Mouse (Mus musculus) monocyte, adult 2 months (primary cell): Measurements from ENCODE around the gene Gna15.

Source experiments
- DNase-seq, 2 experiments: peaks; one replicate each; pipeline ENCODE4 v3.0.0; 2022; ENCODE audit warnings: low spot score in 2 of 2, low read depth in 1 of 2

Gene Gna15

DNA sequence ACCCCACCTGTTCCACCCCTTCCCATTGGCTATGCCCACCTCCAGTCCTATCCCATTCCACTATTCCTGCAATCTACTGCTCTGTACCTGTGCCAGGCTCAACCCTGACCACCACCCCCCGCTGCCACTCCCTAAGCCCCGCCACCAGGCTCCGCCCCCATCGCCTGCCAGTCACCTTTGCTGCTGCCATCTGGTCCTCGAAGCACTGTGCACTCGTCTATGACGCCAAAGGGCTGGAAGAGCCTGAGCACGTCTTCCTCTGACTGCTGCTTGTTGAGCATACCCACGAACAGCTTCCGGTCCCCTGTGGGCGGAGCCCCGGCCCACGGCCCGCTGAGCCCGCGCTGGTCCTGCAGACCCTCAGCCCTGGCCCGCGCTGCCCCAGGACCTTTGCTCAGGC, 53.6 kb downstream of the Gna15 start:
- no peak for DNase-seq

GRCm38 (mm10) chr10:81469253-81469652, 54.8 kb downstream of the Gna15 start:
- DNase-seq: no peak

- no peak for DNase-seq
Observed at GRCm38 (mm10) chr10:81467670-81468235, 56.3 kb downstream of the Gna15 start.

DNA sequence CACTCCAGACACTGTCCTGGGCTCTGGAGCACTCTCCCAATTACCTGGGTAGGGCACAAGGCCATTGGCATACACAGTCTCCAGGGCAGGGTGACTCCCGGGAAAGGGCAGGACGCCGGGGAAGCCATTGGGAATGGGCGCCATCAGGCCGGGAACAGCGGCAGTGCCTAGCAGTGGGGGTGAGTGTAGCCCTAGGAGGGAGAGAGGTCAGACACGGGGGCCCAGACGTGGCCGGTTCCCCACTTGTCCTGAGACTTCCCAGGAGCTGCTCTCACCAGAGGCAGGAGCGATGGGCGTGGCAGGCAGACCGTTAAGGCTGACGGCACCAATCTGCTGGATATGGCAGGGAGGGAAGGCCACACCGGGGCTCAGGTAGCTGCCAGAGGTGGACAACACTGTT, 57.1 kb downstream of the Gna15 start:
- no peak for DNase-seq

DNA sequence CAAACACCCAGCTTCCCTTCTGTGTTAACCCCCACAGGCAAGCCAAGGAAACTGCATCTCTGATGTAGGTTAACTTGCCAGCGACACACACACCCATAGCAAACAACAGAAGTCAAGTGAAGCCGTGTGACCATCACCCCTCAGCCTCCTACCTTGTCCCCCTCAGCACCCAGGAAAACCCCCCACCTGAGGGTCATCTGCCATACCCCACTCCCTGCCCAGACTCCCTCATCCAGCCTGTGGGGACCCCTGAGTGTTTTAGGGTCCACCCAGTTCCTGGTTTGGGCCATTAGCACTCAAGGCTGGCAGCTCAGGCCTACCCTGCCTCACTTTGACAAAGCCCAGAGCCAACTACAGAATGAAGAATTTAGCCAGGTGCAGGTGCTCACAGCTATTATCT, 58.0 kb downstream of the Gna15 start:
- DNase-seq: no peak

- DNase-seq: no peak
Observed at GRCm38 (mm10) chr10:81465265-81465645, 58.8 kb downstream of the Gna15 start.

- no peak for DNase-seq
Observed at GRCm38 (mm10) chr10:81464405-81465264, 59.4 kb downstream of the Gna15 start.

DNA sequence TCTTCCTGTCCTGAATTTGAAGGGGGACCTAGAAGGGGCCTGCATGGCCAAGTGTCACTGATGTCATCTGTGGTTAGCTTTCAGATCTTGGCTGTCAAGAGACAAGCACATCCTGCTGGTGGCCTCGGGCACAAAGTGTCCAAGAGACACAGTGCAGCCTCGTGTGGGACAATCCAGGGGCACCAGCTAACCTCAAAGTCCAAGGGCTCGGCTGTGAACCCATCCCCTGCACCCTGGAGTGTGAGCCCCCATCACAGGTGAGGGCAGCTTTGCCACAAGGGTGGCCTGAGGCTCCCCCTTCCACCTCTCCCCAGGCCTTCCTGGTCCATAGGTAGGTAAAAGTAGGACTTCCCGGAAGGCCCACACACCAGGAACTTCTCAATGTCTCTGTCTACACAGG, 60.5 kb downstream of the Gna15 start:
- no peak for DNase-seq

GRCm38 (mm10) chr10:81462917-81463316, 61.1 kb downstream of the Gna15 start:
- DNase-seq: no peak

DNA sequence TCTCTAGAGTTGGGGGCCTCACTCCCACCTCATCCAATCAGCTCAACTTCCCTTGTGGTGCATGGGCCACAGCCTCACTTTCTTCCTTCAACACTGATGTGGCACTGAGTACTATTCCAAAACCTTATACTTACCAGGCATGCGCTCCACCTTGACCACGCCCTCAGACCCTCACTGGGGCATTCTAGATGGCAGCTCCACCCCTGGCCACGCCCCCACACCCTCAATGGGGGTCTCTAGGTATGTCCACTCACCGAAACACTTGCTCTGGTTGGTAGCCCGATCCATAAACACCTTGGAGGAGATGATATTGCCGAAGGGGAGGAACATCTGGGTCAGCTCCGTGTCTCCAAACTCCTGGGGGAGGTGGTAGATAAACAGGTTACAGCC, 61.6 kb downstream of the Gna15 start:
- DNase-seq: no peak

- DNase-seq: no peak
Observed at GRCm38 (mm10) chr10:81461673-81462414, 62.2 kb downstream of the Gna15 start.

- DNase-seq: no peak
Observed at GRCm38 (mm10) chr10:81460951-81461350, 63.1 kb downstream of the Gna15 start.

GRCm38 (mm10) chr10:81460471-81460870, 63.6 kb downstream of the Gna15 start:
- DNase-seq: no peak

DNA sequence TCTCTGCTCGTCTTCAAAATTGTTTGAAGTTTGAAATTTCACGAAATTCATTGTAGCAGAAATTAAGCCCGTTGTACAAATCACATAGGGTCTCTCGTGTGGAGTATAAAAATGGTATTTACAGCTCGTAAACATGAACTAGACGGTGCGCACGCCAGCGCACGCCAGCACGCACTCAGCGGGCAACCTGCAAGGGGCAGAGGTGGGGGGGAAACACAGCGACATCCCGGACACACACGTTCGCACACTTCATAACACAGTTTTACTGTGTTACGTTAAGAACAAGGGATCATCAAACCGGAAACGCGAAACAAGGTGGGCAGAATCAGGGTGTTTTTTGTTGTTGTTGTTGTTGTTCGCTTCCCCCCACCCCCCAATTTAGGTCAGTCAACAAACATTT, 64.6 kb downstream of the Gna15 start:
- DNase-seq: no peak

- no peak for DNase-seq
Observed at GRCm38 (mm10) chr10:81458267-81458666, 65.8 kb downstream of the Gna15 start.

- DNase-seq: no peak
Observed at GRCm38 (mm10) chr10:81457624-81458023, 66.4 kb downstream of the Gna15 start.

DNA sequence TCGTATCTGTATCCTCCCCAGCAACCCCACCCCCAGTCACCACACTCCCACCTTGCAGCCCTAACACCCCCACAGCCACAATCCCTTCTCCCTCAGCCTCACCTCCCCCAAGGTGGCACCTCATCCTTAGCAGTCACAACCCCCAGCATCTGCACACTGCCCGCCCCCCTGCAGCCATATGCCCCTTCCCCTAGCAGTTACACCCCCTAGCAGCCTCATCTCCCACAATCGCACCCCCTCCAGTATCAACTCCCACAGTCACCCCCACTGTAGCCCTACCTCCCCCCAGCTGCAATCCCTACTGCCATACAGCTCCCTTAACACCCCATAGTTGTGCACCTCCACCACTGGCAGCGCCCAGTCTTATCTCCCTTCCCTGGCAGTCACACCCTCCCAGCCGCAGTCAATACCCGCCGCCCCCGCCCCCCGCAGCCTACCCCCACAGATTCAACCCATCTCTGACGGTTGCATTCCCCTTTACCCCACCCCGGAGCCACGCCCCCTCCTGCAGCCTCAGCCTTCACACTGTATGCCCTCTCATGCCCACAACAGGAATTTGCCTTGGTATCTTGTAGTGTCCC, 67.0 kb downstream of the Gna15 start:
- no peak for DNase-seq

DNA sequence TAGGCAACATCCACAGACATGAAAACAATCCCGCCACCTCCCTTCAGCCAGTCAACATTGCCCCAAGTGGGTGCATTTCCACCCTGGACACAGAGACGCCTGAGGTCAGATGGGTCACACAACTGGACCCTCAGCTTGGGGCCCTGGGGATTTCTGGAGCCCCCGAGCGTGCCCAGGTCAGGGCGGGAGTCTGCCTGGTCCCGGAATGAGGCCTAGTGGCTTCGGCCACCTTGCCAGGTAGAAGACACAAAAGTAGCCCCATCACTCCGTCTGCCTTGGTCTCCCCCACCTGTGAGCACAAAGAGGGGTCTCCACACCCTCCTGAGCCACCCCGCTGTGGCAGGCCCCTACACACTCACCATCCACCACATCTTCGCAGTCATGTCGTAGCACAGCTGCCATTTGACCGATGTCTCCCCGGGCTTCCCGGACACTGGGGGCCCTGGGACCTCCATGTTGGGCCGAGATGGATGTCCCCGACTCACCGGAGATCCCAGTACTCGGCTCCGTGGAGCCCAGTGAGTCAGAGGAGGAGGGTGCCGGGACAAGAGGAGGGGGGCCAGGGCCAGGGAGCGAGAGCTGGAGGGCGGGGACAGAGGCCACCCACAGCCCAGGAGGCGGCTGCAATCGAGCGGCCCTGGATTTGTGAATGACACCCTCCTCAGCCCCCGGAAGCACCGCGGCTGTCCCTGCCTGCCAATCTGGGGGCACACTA, 68.7 kb downstream of the Gna15 start, which contains the start of gene Nfic:
Gene Nfic, minus strand, starts transcription at position 455 of the 715 bp plus-strand sequence.
- DNase-seq: no peak

DNA sequence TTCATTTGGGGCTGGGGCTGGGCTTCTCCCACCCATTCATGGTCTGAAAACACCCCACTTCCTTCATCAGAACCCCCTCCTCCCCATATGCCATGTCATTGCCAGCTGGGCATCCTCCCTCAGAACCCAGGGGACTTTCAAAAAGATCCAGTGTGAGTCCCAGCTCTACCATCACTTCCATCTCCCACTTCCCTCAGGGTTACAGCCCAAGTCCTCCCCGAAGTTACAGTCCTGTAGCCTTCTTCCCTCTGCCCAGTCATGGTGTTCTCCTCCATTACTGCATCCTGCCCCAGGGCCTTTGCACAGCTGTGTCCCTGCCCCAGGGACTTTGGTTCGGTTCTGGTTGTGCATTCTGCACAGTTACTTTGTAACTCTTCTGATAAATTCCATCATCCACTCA, 69.9 kb downstream of the Gna15 start:
- DNase-seq: no peak

GRCm38 (mm10) chr10:81452947-81453288, 71.1 kb downstream of the Gna15 start:
- DNase-seq: no peak
